Mouse (Mus musculus) megakaryocyte, adult 5-6 weeks (primary cell): ENCODE measurements around the gene Otop3. TPM values are rescaled to one million over a fixed set of nuclear protein-coding genes. Genes with fewer than 3 reads are reported as not detected.
A peak's percentile ranks its signal among the peaks of the same experiment; 100 is the strongest.
"Not testable (repeated sequence)": the region's sequence is repeated elsewhere in the genome, so short reads cannot be mapped to it uniquely, and the experiment has no call there.

ENCODE experiments used
- ATAC-seq: 2 replicates; pipeline ENCODE4 v1.8.0; 2016; ENCODE audit warnings: mild to moderate bottlenecking, inconsistent platforms; ENCODE audit not compliant: poor library complexity, severe bottlenecking
- total RNA-seq, 2 experiments: library from RNA; stranded (forward) in 1 of 2; stranded (reverse) in 1 of 2; fragments of 153-499, 151-499 nt in 1 of 2; fragments of 221-1000, 200-1000 nt in 1 of 2; gene quantifications; 2 replicates each; pipeline versions ENCODE4 v1.2.3 to v1.2.4; 2015 to 2017

Otop3 gene
- total RNA-seq, 2 experiments from 2014 or later: not detected

- ATAC-seq: no peak
Measured at GRCm38 (mm10) chr11:115364136-115364535, 29.6 kb downstream of the Otop3 start.

GRCm38 (mm10) chr11:115366039-115366705 is 31.6 kb downstream of the Otop3 start:
- ATAC-seq: no peak

GRCm38 (mm10) chr11:115366706-115367394 is 32.3 kb downstream of the Otop3 start:
- ATAC-seq: no peak

GRCm38 (mm10) chr11:115367395-115367944 is 32.9 kb downstream of the Otop3 start, which contains the start of gene Hid1:
TSS of gene Hid1 (minus strand) at chr11:115367756.
- ATAC-seq: peak; percentile 95

- no peak for ATAC-seq
Measured at GRCm38 (mm10) chr11:115370368-115370767, 35.8 kb downstream of the Otop3 start.

GRCm38 (mm10) chr11:115371354-115371753 is 36.8 kb downstream of the Otop3 start:
- no peak for ATAC-seq

- ATAC-seq: no peak
Measured at GRCm38 (mm10) chr11:115372015-115372414, 37.5 kb downstream of the Otop3 start.

- no peak for ATAC-seq
Measured at GRCm38 (mm10) chr11:115372737-115373136, 38.2 kb downstream of the Otop3 start.

- ATAC-seq: peak; percentile 68
Measured at GRCm38 (mm10) chr11:115373805-115374694, 39.5 kb downstream of the Otop3 start.

- ATAC-seq: no peak
Measured at GRCm38 (mm10) chr11:115374695-115375425, 40.3 kb downstream of the Otop3 start.

- ATAC-seq: no peak
Measured at GRCm38 (mm10) chr11:115376722-115377121, 42.2 kb downstream of the Otop3 start.

- ATAC-seq: no peak
Measured at GRCm38 (mm10) chr11:115377254-115377653, 42.7 kb downstream of the Otop3 start.

GRCm38 (mm10) chr11:115377854-115378253 is 43.3 kb downstream of the Otop3 start:
- no peak for ATAC-seq

- ATAC-seq: no peak
Measured at GRCm38 (mm10) chr11:115381276-115381675, 46.7 kb downstream of the Otop3 start.

- ATAC-seq: no peak
Measured at GRCm38 (mm10) chr11:115381743-115382539, 47.4 kb downstream of the Otop3 start, which contains the start of gene Cdr2l. TSS of gene Cdr2l (plus strand) at chr11:115381916.

- no peak for ATAC-seq
Measured at GRCm38 (mm10) chr11:115382891-115383290, 48.4 kb downstream of the Otop3 start.

GRCm38 (mm10) chr11:115383701-115384474 is 49.4 kb downstream of the Otop3 start:
- ATAC-seq: no peak

GRCm38 (mm10) chr11:115384587-115384986 is 50.1 kb downstream of the Otop3 start:
- ATAC-seq: no peak

GRCm38 (mm10) chr11:115386859-115387258 is 52.3 kb downstream of the Otop3 start:
- ATAC-seq: not testable (repeated sequence)
